Mouse (Mus musculus) lung, adult 18-20 months (tissue): Measurements from ENCODE around the gene Serinc2.
"Not testable (repeated sequence)": the region's sequence is repeated elsewhere in the genome, so short reads cannot be mapped to it uniquely, and the experiment has no call there.

Experiments used
- DNase-seq, 2 experiments: peaks; one replicate each; pipeline ENCODE4 v3.0.0; 2022; ENCODE audit warnings: mixed read lengths in 2 of 2

Gene Serinc2

DNA sequence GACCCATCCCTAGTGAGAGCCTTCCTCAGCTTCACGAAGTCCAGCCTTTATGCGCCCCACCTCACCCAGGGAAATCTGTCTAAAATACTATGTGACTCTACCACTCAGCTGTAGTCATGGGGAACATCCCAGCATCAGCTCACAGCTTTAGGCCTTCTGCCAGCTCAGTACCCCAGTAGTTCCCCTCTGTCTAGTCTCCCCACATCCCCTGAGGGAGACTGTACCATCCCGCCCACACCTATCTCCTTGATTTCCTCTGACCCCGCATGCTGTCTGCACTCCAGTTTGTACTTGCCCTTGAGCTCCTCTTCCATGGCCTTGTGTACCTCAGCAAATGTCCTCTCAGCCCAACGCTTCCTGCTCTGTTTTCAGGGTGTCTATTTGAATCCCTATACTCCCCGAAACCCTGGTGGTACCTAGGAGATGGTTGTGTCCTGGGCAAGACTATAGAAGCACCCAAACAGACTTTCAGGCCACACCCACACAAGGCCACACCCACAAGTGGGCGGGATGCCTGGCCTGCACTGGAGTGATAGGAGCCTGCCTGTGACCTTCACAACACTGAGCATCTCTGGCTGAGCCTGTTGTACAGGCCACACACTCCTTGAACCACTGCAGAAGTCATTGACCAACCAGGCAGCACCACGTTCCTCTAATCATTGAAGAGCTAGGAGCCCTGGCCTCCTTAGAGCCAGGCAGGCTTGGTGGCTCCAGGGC is 26.4 kb downstream of the Serinc2 start:
- no peak for DNase-seq

DNA sequence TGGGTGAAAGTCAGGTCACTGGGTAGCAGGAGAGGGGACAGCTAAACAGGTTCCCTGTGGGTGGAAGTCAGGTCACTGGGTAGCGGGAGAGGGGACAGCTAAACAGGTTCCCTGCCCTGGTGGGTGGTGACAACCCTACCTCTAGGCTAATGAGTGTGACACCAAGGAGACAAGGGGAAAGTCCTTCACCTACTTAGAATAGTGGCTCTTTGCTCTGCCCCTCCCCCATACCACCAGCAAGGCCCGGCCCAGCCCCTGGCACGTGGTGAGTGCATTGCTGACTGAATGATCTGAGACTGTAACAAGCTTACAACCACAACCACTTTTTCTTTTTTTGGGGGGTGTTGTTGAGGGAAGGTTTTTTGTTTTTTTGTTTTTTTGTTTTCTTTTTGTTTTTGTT is 27.2 kb downstream of the Serinc2 start:
- no peak for DNase-seq

DNA sequence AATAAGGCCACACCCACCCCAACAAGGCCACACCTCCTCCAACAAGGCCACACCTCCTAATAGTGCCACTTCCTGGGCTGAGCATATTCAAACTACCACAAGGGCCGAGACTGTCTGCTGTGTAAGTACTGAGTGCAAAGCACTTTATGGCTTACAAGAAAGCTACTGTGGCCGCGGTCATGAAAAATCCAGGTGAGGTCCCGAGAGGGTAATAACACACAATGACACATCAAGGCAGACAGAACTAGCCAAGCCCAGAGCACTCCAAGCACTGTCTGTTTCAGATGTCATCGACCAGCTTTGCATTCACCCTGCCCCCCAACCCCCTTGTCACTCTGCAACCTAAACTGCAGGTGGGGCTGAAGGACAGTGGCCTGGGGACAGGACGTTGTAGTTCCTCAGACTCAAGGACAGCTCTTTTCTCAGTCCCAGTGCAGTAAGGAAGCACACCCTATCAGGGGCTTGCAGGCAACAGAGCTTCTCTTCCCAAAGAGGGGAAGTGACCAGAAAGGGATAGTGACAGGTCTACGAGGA is 27.8 kb downstream of the Serinc2 start:
- no peak for DNase-seq

DNA sequence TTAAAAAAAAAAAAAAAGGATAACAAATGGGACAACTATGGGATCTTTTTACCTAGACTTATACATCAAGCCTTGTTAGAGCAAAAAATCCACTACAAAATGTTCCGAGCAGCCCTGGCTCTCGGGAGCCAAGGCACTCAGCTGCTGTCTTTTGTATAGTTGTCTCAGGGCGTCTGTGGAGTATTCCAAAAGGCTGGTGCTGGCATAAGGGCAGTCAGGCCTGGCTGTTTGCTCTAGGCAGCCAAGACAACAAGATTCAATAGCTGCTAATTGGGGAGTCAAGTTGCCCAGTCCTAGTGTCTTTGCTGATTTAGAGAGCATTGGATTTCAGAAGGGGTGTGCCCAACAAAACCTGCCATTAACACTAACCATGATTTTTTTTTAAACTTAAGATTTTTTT is 30.4 kb downstream of the Serinc2 start:
- no peak for DNase-seq

DNA sequence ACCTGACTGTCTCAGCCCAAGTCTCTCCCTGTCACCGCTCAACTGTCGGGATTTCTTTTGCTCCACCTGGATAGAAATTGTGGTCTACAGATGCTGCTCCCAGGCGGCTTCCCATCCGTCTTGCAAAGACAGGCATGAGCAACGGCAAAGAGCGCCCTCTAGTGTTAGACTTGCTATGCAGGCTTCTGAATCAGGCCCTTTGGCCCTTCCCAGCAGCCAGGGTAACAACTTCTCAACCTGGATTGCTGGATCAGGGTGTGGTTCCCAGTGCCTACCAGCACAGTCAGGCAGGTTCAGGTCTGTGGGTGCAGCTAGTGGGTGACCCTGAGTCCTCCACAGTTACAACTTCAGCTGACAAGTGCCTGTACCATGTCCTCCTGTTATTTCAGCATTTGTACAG is 32.9 kb downstream of the Serinc2 start:
- peak; percentile 53 to 66 for DNase-seq

DNA sequence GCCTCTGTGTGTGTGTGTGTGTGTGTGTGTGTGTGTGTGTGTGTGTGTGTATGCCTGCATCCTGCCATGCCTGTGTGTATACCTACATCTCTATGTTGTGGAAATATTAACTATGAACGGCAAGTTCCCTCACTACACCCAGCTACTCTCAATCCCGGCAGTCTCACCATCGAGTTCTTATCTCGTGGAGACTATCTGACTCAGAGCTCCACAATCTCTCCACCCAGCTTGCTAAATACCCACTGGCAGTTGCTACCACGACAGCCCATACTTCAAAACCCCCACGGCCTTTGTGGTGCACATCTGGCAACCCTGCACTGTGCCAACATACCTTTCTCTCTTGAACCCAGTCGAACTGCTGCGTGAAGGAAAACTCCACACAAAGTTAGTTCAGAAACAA is 34.3 kb downstream of the Serinc2 start:
- no peak for DNase-seq

DNA sequence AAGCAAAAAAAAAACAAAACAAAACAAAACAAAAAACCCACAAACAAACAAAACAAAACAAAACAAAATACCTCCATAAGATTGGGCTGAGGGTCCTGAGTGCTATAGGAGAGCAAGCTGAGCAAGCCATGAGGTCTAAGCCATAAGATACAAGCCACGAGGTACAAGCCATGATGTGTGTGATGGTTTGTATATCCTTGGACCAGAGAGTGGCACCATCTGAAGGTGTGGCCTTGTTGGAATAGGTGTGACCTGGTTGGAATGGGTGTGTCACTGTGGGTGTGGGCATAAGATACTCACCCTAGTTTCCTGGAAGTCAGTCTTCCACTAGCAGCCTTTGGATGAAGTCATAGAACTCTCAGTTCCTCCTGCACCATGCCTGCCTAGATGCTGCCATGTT is 35.4 kb downstream of the Serinc2 start:
- DNase-seq = not testable (repeated sequence)

DNA sequence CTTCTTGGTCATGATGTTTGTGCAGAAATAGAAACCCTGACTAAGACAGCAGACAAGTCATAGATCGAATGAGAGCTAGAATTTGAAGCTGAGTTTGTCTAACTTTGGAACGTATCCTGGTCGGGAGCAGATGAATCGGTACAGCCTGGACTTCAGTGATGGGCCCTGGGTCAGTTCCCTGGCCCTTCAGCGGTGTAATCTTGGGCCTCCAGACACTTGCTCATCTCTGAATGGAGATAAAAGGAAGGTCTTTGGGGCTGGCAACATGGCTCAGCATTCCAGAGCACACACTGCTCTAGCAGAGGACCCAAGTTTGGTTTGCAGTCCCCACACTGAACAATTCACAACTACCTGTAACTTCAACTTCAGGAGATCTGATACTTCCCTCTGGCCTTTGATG is 36.0 kb downstream of the Serinc2 start:
- DNase-seq = no peak

DNA sequence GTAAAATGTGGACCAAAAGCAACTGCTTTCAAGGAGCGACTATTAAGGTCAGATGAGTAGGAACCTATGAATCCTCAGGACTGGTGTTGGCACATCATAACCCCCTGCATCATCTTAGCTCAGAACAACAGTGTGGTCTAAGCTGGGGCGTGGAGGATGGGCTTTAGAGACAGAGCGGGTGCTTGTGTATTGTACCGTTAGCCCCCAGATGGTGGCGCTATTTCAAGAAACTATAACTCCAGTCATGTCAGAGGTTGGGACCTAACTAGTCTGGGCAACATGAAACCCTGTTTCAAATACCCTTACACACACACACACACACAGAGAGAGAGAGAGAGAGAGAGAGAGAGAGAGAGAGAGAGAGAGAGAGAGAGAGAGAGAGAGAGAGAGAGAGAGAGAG is 38.3 kb downstream of the Serinc2 start:
- DNase-seq = no peak

DNA sequence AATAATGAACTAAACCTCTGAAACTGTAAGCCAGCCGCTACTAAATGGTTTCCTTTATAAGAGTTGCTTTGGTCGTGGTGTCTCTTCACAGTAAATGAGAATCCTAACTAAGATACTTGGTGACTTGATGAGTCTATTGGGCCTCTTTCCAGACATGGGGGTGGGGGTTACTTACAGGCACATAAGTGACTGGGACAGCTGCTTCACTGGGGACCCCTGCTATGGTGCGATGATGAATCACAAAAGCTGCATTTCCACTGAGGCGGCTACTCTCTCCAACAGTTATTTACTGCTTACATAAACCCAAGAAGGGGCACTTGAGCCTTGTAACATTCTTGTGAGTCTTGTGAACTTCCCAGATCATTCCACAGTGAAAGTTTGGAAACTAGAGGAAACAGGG is 41.4 kb downstream of the Serinc2 start:
- DNase-seq = no peak

DNA sequence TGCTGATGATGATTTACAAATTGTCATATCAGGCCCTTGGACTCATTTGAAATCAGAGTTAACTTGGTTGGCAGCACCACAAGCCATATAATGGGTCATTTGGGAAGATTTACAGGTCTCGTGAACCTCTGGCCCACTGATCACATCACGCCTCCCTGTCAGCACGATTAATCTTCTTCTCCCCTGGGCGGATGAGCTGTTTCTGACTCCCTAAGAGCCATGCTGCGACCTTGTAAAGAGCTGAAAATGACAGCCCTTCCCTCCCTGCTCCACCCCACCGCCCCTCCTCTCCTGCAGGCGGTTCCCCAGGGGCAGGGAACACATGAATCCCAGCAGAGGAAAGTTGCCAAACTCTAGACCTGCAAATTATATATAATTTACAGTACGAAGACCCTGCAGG is 42.6 kb downstream of the Serinc2 start:
- DNase-seq = no peak

DNA sequence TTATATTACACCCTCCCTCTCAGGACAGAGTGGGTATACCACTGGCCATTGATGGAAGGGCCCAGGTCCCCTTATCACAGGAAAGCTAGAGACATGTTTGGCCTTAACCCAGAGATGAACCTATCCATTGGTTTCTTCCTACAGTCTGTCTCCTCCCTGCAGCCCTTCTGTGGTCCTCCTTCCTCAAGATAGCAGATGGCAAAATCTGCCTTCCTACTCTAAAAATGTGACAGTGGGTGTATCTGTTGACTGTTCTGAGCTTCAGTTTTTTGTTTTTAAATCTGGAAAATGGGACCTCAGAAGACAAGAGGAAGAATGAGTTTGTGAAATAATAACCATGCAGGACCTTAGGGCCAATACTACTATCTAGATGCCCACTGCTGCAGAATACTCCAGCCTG is 54.9 kb downstream of the Serinc2 start:
- no peak for DNase-seq

DNA sequence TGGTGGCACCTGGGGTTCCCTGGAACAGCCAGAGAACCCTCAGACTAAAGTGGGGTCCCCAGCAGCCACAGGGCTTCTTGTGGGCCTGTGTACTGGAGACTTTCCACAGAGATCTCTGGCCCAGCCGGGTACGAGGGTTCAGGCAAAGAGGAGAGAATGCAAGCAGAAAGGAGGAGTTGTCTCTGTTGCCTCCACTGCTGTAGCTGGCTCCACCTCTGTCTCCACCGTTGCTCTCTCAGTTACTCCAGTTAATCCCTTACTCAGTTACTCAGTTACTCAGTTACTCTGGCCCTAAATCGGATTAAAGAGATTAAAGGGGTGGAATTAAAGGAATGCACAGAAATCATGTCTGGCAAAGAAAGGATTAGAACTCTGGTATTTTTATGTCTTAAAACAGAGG is 56.8 kb downstream of the Serinc2 start, which contains the start of gene Gm853:
Gene Gm853, minus strand, starts transcription at position 223 of the 400 bp plus-strand sequence.
- no peak for DNase-seq

DNA sequence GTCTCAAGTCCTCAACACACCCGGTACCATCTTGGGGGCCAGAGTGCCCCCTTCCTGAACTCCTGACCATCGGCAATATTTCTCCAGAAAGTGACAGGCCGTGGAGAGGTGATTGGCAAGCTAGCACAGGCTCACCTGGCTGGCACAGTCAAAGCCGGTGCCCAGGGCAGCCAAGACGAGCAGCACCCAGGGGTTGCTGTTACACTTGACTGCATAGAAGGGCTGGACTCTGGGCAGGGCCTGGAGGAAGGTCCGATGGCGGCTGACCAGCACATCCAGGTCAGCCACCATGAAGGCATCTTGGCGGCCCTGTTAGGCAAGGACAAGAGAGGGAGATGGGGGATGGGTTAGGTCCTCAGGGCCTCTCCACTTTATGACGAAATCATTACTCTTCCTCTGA is 58.8 kb downstream of the Serinc2 start:
- DNase-seq = no peak

DNA sequence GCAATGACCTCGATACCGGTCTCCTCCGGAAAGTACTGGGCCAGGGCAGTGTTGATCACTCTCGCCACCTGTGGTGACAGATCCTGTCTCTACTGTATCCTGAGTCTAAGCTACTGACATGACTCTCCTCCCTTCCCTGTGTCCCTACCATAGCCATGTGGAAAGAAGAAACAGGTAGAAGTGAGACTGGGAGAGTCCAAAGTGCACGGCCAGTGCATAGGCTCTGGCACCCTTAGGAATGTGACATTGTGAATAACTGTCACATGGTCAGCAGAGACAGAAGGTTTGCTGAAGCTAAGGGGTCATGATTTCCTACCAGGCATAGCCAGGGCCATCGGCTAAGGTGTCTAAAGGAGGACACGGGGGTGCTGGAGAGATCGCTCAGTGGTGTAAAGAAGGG is 63.6 kb downstream of the Serinc2 start:
- no peak for DNase-seq

DNA sequence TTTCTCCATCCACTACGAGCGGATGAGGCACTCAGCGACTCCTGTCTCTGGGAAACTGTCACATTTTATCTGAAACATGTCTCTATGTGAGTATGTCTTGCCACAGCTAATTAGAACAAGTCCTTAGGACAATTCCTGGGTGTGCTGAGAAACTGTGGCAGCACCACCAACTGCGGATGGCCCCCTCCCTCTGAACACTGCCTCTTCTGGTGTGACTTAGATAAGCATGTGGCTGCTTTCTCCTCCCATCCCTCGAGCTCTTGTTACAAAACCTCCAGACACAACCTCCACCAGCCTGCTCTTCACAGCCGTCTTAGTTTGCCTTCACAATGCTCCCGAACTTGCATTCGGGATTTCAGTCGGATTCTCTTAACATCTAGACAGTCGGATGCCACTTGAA is 65.1 kb downstream of the Serinc2 start:
- no peak for DNase-seq

DNA sequence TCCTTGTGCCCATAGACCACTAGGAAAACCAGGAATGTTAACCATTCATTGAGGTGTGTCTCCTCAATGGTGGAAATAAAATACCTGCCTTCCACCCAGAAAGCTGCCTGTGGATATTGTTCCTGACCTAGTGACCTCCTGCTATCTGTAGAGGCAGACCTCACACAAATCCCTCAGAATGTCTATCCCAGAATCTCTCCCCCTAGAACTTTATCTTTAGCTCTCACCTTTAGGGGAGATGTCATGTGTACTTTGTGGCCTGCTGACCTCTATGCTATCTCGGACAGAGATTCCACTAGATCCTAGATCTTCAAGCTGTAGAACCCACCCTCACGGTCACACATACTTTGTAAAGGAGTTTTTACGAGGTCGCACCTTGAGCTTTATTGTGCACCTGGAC is 65.8 kb downstream of the Serinc2 start:
- no peak for DNase-seq

DNA sequence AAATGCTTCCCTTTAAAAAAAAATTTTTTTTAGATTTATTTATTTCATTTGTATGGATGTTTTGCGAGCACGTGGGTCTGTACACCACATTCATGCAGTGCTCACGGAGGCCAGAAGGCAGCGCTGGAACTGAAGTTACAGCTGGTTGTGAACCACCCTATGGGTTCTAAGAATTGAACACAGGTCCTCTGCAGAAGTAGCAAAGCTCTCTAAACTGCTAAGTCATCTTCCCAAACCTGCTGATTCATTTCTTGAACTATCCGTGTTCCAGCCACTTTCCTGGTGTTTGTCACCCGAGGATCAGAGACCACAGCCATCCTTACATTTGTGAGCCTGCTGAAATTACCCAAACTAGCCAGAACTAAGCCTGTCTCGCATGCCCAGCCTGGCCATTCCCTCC is 66.6 kb downstream of the Serinc2 start:
- no peak for DNase-seq

DNA sequence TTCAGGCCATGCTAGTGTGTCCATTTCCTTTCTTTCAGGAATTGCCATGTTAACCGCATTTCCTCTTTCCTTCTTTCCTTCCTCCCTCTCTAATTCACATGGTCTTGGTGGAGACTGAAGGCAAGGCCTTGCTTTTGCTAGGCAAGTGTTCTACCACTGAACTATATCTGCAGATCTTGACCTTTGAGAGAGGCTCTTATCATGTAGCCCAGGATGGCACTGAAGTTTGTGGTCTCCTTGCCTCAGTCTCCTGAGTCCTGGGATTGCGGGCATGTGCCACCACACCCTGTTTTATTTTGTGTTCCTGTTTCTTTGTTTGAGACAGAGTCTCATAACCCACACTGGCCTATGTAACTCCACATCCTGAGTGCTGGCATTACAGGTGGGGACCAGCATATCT is 67.1 kb downstream of the Serinc2 start:
- no peak for DNase-seq
